Mouse (Mus musculus) retina, postnatal 1 day (tissue): ENCODE data around the gene 1700086D15Rik.

Experiments
- DNase-seq: peaks from one replicate; pipeline ENCODE4 v3.0.0-alpha.2; 2012

The 1700086D15Rik gene

DNA sequence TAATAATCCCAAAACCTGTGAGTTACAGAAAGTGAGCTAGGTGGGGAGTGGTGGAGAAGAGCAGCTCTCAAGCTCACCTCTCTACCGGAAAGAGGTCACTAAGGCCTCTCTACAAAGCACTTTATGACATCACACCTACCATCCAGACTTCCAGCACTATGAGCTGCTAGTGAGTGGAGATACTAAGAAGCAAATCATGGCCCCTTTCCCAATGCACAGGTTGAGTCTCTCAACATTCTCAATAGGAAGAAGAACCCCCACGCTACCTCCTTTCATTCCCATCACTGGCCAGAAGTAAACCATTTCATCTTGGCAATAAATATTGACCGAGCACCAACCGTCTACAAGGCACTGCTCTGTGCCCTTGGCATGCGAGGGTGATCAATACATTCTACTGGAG, at the start of gene 1700086D15Rik:
Gene 1700086D15Rik, minus strand, starts transcription at position 101 of the 400 bp plus-strand sequence.
- DNase-seq: no peak

- DNase-seq: peak; percentile 43
Observed at GRCm38 (mm10) chr11:65209441-65209840, 49.8 kb upstream of the 1700086D15Rik start.

- DNase-seq: peak; percentile 67
Observed at GRCm38 (mm10) chr11:65205306-65205705, 45.6 kb upstream of the 1700086D15Rik start.

DNA sequence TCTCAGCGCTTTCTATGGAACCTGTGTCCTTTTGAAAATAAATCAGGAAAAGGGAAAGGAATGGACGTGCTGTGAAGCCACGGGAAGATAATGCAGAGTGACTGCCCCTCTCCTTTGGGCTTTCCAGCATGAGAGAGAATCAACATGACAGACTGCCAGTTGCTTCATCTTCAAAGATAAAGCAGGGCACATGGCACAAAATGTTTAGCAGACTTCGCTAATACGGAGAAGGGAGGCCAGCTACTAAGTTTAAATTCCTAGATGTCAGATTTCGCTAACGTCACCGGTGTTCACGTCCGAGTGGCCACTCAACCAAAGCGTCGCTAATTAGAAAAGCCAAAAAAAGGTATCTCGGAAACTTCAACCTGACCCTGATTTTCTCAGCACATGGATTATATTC, 45.0 kb upstream of the 1700086D15Rik start:
- peak; percentile 67 for DNase-seq

DNA sequence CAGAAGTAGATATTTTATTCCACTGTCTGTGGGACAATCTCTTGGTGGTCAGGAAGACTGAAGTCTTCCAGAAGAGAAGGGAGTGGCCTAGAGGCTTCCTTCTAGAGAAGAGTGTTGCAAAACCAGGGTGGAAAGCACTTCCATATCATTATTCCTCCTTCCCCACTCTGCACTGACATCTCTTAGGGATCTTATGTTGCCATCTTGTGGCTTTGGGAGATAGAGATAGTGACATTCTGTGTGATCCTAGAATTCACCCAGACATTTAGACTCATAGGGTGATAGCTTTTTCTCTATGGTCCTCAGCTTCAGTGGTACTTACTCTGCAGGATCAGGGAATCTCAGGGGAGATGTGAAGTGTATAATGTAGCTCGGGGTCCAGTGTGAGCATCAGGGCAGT, 43.3 kb upstream of the 1700086D15Rik start:
- no peak for DNase-seq

GRCm38 (mm10) chr11:65202236-65202635, 42.5 kb upstream of the 1700086D15Rik start:
- DNase-seq: no peak

- no peak for DNase-seq
Observed at GRCm38 (mm10) chr11:65198026-65198425, 38.3 kb upstream of the 1700086D15Rik start.

GRCm38 (mm10) chr11:65197280-65197679, 37.6 kb upstream of the 1700086D15Rik start:
- DNase-seq: peak; percentile 80

GRCm38 (mm10) chr11:65186974-65187373, 27.3 kb upstream of the 1700086D15Rik start:
- DNase-seq: no peak

DNA sequence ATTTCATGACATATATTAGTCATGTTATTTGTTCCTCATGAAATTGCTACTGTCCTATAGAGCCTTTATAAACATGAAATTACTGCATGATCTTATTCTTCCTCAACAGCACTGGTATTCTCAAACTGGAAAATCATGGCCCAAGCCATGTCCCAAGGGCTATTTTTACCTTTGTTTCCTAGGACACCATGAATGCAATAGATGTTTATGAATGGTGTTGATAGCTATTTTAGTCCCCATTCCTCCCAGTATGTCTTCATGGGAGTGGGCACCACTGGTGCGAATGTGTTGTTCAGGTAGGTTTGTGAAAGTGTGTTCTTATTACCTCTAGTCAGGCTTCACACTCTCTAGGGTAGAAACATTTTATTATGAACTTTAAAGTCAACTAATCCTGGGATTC, 25.4 kb upstream of the 1700086D15Rik start:
- DNase-seq: no peak

GRCm38 (mm10) chr11:65170121-65170750, 10.5 kb upstream of the 1700086D15Rik start:
- DNase-seq: no peak

DNA sequence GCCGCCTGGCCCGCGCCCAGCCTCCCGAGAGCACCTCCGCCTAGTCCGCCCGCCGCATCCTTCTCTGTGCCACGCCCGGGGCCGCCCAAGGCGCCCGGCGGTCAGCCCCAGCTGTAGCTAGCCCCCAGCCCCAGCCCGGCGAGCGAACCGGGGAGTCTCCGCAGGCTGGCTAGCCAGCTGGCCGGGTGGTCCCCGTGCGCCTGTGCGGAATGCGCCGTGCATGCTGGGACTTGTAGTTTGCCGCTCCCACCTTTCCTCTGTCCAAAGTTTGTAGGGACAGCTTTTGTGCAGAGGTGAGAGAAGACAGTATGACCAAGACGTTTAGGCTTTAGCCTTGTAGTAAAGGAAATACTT, 3.1 kb upstream of the 1700086D15Rik start, which contains the start of gene Arhgap44:
Gene Arhgap44, minus strand, starts transcription at position 195 of the 354 bp plus-strand sequence.
- peak; percentile 81 for DNase-seq

GRCm38 (mm10) chr11:65161881-65162766, 2.4 kb upstream of the 1700086D15Rik start:
- DNase-seq: no peak

DNA sequence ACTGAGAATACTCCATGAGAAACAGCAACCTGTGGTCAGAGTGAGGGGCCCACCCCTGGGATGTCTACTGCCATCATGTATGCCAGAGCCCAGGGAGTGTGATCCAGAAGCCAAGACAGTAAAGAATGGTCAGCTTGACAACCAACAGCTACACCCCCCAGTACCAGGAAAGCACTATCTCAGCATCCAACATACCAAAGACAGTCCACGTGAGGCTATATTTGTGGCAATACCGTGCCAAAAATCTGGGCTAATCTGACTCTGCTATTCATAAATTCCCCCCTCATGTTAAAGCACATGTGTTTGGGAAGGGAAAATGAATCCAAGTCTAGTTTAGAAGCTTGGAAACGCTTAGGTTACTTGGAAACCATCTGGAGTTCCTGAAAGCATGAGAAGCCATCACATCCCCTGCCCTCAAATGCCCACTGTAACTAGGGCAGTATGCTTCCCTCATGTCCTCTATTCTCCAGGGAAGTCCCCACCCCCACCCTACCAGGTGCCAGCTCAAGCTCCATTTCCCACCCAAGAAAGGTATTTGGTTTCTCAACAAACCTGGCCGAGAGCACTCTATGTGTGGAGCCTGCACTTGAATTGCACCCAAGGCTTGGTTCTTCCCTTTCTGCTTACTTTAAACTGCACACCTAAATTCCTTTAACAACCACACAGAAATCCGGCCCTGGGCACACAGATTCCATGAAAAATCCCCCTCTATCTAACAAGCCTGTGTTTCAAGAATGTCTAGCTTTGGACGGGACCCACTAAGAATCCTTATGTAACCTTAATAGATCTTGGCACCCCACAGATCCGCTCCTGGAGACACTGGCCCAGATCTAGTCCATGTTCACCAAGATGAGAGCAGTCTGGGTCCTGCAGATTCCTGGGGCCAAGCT, 1.5 kb upstream of the 1700086D15Rik start:
- DNase-seq: no peak

DNA sequence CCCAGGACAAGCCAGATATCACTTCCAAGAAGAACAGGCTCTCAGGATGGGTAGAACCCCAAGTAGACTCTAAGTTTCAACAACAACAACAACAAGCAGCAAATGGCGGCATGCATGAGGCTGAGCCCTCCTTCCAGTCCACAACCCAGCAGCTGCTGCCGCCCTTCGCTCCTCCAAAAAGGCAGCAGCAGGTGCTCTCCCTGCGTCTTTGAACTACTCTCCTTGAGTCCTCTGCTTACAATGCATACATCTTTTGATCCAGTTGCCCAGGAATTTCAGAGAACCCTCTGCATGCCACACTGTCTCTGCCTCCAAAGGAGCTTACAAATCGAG, 1.1 kb downstream of the 1700086D15Rik start:
- no peak for DNase-seq

- no peak for DNase-seq
Observed at GRCm38 (mm10) chr11:65157966-65158657, 1.6 kb downstream of the 1700086D15Rik start.

DNA sequence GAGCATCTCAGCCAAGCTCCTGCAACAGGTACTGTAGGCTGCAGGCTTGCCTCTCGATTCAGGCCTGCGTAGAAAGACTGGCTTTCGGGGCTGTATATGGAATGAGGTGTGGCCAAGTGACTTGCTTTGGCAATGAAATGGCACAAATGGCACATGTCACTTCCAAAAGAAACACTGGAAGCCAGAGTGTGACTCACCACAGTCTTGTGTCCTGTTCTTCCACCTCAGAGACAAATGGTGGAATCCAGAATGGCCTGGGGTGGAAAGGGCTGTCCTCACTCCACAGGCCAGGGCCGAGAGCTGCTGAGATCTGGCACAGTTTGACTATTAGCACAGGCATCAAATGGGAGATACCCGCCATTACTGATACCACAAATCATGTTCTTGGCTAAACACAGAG, 6.7 kb downstream of the 1700086D15Rik start:
- DNase-seq: no peak

DNA sequence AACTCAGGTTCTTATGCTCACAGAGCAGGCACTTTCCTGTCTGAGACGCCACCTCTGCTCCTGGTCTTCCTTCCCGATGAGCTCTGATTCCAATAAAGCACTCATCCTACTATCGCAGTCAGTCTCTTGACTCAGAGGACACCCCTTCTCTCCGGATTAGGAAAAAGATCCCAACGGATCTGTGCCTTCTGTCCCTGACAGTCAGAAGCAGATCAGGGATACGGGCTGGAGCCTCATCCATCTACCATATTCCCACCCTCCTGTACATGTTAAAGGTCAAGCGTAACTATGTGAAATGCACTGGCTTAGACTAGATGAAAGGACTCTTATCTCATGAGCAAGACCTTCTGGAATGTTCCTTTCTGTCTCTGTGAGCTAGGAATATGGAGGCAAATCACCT, 11.2 kb downstream of the 1700086D15Rik start:
- DNase-seq: no peak

GRCm38 (mm10) chr11:65142838-65143417, 16.8 kb downstream of the 1700086D15Rik start:
- DNase-seq: no peak

GRCm38 (mm10) chr11:65139030-65139429, 20.7 kb downstream of the 1700086D15Rik start:
- no peak for DNase-seq

DNA sequence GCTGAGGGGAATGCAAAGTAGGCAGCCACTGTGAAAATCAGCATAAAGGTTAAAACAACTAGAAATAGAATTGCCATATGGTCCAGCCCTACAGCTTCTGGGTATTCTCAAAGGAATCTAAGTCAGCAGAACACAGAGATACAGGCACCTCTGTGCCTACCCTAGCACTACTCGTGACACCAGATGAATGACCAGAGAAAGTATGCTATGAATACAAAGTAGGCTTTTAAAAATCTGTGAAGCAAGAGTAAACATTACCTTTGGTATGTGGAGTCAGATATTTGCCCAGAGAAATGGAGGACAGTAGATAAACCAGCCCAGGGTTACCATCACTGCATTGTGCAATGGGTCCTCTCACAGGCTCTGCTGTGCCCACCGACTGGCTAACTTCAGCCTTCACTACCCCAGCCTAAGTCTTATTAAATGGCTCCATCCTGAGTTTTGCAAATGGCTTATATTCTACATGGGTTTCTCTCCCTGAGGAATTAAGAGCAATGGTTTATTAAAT, 22.5 kb downstream of the 1700086D15Rik start:
- no peak for DNase-seq

- DNase-seq: no peak
Observed at GRCm38 (mm10) chr11:65135251-65135739, 24.4 kb downstream of the 1700086D15Rik start.
